Mouse (Mus musculus) bone marrow macrophage, adult 2 months (primary cell): ENCODE measurements around the gene Pgls.

Experiments used
- CTCF ChIP-seq: IDR thresholded peaks from 2 replicates; pipeline ENCODE4 v1.5.1; 2012; ENCODE audit warnings: low read depth, mild to moderate bottlenecking, low read length, moderate library complexity
- POLR2A ChIP-seq: IDR thresholded peaks from 2 replicates; pipeline ENCODE4 v1.6.1; 2012; ENCODE audit warnings: mild to moderate bottlenecking, low read depth, low read length, borderline replicate concordance

GRCm38 (mm10) chr8:71552770-71553169 is 39.2 kb upstream of the Pgls start:
- TF ChIP-seq CTCF (no peak), POLR2A (no peak)
